Mouse (Mus musculus) cerebellum, postnatal 4 days (tissue): ENCODE data around the gene Sarnp.
A peak's percentile ranks its signal among the peaks of the same experiment; 100 is the strongest.

ENCODE experiments used
- DNase-seq, 2 experiments: peaks; one replicate each; pipeline ENCODE4 v3.0.0; 2022; ENCODE audit warnings: low spot score in 2 of 2, mixed read lengths in 1 of 2

Gene Sarnp

DNA sequence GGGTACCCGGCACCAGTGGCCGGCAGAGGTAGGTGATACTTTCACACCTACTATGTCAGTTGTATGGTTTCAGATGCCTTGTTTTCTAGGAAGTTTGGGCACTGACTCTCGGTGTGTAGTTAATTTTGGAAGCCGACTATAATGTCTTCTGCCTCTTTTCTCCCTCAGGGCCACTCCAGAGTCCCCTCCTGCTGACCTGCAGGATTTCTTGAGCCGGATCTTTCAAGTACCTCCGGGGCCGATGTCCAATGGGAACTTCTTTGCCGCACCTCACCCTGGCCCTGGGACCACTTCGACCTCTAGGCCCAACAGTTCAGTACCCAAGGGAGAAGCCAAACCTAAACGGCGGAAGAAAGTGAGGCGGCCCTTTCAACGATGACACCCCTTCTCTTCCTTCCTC is at the start of gene Sarnp:
Sarnp (plus strand) TSS at position 301 of the 400 bp plus-strand sequence.
- no peak for DNase-seq

DNA sequence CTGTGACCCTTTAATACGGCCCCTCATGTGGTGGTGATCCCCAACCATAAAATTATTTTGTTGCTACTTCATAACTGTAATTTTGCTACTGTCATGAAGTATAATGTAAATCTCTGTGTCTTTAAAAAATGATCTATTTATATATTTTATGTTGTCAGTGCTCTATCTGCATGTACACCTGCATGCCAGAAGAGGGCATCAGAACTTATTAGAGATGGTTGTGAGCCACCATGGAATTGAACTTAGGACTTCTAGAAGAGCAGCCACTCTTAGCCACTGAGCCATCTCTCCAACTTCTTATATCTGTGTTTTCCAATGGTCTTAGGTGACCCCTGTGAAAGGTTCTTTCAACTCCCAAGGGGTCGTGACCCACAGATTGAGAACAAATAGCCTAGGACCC is 44.2 kb upstream of the Sarnp start:
- DNase-seq, result no peak

DNA sequence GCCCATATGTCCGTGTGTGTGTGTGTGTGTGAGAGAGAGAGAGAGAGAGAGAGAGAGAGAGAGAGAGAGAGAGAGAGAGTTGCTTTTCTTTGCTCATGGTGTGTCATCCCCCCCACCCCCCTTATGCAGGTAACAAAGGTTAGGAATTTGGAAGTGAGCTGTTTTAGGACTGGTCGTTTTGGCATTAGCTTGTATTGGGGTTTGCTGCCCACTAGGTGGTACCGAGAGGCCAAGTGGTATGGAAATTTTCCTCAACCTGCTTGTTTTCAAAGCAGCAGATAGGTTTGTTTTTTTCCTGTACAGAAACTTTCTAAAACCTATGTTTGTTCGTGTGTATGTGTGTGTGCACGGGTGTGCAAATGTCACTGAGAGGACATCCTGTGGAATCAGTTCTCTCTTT is 43.4 kb upstream of the Sarnp start:
- no peak for DNase-seq

DNA sequence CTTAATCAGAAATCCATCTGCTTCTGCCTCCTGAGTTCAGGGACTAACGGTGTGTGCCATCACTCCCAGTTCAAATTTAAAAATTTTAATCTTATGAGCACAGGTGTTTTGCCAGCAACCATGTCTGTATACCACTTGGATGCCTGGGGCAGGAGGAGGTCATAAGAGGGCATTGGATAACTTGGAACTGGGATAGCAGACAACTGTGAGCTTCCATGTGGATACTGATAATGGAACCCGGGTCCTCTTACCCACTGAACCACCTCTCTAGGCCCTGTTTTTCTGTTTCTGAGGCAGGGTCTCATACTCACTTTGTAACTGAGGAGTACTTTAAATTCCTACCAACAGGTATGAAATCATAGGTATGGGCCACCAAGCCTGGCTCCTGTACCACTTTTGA is 38.7 kb upstream of the Sarnp start:
- no peak for DNase-seq

DNA sequence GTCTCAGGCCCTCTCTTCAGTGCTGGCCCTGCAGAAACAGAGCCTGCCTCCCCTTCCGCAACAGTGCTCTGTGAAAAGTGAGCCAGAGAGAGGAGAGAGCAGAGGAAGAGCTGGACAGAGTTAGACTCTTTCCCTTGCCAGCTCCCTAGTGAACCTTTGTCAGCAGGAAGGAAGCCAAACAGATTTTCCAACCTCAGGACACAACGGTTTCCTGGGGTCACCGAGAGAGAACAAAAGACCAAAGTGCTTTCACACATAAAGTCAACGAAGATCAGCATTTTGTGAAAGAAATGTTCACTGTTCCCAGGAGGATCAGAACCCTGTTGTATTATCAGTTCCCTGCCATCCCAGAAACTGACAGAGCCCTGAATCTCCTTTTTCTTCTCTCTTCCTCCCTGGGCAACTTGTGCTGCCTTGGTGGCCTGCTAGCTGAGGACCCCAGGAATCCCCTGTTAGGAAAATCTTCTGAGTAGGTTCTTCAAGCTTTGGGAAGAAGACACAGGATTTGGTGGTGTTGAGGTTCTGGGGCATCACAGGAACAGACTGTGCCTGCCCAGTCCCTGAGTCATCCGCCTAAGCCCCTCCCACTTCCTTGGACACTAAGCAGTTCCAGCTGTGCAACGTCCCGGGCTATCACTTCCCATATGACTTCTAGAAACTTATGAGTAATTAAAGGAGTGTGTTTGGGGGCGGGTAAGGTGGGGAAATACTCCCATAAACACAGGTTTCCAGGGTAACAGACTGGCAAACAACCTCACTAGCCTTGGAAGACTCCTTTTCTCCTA is 37.9 kb upstream of the Sarnp start:
- no peak for DNase-seq

DNA sequence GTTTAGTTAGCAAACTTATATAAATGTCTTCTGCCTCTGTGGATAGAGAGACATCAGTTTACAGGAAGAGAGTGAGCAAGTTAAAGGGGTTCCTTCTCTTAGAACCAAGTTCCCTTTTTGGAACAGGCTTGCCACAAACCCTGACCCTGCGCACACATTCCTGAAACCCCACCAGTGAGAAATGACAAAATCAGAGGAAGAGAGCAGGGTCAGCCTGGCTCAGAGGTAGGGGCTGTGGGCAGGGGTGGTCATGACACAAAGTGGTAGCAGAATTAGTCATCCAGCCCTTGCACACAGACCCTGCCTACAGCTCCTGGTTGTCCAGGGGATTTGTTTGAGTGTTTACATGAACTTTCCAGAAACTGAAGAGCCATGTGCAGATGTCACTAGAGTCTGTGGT is 36.9 kb upstream of the Sarnp start:
- DNase-seq, result no peak

DNA sequence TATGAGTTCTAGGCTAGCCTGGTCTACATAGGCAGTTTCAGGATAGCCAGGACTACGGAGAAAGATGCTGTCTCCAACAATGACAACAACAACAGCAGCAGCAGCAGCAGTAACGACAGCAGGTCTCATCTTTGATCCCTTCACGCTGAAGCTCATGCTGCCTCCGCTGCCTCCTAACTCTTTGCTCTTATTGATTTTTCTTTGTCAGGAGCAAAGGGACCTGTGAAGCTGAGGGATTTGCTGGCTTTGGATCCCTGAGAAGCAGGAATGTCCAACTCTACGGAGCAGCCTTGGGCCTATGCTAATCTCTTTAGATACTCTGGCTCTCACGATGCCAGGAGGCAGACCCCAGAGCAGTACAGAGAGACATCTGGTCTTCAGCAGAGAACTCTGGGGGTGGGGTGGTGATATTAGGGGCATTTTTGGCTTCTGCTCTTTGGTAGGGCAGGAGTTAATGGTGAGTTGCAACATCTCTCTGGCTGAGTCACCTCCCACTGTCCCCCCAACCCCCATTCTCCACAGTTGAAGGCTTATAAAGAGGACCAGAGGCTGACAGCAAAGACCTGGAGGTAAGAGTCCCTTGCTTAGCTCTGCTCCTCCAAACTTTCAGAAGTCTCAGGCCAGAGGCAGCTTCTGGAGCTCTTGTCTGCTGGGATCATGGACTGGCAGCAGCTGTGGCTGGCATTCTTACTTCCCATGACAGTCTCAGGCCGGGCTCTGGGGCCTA is 26.6 kb upstream of the Sarnp start, which contains the start of gene Mmp19:
Mmp19 (plus strand) TSS at position 513 of the 727 bp plus-strand sequence.
- no peak for DNase-seq

DNA sequence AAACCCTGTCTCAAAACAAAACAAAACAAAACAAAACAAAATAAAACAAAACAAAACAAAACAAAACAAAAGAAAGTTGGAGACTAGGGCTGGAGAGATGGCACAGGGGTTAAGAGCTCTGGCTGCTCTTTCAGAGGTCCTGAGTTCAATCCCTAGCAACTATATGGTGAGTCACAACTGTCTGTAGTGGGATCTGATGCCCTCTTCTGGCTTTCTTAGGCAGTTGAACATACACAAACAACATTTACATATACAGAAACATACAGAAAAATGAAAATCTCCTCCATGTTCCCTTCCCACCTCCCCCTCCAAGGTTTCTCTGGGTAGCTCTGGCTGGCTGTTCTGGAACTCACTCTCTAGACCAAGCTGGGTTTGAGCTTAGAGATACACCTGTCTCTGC is 25.1 kb upstream of the Sarnp start:
- no peak for DNase-seq

DNA sequence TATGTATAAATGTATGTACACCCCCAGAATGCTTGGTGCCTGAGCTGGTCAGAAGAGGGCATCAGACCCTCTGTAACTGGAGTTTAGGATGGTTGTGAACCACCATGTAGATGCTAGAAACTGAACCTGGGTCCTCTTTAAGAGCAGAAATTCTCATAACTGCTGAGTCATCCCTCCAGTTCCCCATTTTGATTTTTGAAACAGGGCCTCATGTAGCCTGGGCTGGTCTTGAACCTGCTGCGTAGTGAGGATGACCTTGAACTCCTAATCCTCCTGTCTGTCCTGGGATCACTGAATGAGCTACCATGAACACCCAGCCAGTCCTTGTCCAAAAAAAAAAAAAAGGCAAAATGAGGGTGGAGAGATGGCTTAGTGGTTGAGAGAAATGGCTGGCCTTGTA is 23.9 kb upstream of the Sarnp start:
- DNase-seq, result no peak

DNA sequence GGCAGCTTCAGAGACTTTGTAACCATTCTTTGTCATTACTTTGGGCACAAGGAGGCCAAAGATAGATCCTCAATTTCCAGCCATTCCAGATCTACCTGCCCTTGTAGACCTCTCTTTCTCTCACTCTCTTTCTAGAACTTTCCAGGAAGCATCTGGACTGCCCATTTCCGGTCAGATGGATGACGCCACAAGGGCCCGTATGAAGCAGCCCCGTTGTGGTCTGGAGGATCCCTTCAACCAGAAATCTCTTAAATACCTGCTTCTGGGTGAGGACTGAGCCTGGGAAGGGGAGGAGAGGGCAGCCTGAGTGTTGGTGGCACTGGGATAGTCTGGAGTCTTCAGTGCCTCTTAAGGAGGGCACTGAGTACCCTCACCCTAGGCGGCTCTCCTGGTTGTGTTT is 22.7 kb upstream of the Sarnp start:
- DNase-seq, result no peak

DNA sequence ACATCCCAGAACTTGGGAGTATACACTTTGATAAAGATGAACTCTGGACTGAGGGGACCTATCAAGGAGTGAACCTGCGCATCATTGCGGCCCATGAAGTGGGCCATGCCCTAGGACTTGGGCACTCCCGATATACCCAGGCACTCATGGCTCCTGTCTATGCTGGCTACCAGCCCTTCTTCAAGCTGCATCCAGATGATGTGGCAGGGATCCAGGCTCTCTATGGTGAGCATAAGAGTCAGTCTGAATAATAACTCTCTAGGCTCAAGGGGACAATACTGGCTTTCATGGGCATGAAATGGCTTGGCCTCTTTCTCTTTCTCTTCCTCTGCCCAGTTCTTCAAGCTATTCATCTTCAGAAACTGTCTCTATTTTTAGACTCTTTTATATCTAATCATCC is 21.6 kb upstream of the Sarnp start:
- DNase-seq, result peak in 1 of 2 experiments; percentile 6

DNA sequence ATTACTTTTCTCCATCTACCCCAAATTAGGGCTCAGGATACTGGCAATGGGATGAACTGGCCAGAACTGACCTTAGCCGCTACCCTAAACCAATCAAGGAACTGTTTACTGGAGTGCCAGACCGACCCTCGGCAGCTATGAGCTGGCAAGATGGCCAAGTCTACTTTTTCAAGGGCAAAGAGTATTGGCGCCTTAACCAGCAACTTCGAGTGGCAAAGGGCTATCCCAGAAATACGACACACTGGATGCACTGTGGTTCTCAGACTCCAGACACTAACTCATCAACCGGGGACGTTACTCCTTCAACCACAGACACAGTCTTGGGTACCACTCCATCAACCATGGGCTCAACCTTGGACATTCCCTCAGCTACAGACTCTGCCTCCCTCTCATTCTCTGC is 18.5 kb upstream of the Sarnp start:
- no peak for DNase-seq

DNA sequence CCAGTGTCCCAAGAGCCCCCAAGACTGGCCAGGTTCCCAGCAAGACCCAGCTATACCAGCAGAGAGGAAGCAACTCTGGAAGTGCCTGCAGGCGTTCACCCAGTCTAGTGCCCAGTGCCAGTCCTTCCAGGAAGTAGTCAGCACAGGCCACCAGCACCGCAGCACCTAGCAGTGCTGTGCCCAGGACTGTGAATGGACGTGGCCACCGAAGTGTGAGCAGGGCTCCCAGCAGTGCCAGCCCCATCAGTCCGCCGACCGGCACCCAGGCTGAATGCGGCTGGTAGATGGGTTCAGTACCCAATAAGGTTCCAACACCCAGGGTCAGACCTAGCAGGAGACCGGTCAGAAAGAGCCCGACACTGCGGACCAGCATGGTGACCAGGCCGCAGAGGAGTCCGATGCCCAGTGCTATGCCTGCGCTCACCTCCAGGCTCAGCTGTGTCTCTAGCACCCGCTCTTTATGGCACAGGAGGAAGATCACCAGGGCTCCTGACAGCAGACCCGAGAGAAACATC is 15.1 kb upstream of the Sarnp start:
- no peak for DNase-seq

DNA sequence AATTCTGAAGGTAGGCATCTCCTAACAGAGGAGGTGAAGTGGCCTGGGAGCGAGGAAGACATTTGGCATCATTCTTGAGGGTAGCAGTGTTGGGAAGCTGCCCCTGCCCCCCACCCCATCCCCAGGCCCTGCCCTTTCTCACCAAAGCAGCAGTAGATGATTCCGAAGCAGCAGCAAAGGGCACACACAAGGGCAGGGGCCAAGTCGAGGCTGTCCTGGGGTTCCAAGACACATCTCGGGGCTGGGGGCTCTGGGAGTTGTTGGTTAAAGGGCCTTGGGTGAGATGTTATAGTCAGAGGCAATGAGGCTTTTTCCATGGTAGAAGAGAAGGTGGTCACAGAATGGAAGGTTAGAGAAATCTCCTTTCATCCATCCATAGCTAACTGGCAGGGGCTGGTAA is 14.2 kb upstream of the Sarnp start:
- no peak for DNase-seq

DNA sequence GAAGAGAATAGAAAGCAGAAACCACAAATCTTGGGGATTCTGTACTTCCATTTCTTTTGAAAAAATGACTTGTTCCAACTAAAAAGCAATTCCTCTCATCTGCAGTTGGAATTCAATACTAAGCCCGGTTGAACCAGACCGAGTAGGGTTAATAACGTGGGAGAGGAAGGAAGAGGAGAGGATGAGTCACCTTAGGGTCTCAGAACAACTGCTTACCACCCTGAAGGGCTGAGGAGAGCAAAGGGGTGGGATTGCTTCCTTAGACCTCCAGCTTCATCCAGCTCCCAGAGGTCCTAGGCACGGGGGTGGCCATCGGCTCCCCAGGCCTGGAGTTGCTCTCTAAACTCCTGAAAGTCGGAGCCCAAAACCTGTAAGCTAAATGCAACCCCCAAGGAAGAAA is 13.8 kb upstream of the Sarnp start:
- DNase-seq, result peak in 1 of 2 experiments; percentile 8

DNA sequence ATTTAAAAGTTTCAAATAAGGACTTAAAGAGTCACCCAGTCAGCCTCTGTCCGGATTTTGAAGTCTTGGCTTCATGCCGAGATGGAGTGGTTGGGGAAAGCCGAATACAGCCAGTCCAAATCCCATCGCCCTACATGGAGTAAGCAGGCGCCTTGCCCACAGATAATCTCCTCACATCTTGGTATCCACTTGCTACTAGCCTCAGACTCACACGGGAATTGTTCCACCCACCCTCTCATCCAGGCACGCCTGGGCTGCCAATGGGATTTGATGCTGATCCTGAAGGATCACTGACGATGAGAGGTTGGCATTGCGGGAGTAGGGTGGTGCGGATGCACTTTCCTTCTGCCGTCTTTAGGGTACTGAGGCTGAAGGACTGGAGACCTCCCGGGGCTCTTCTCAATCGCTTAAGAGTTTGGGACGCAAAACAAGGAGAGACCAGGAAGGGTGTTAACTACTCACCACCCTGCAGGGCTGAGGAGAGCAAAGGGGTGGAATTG is 13.3 kb upstream of the Sarnp start, which contains the start of gene Dnajc14:
Dnajc14 (plus strand) TSS at position 292 of the 500 bp plus-strand sequence.
- peak in 1 of 2 experiments; percentile 57 for DNase-seq

DNA sequence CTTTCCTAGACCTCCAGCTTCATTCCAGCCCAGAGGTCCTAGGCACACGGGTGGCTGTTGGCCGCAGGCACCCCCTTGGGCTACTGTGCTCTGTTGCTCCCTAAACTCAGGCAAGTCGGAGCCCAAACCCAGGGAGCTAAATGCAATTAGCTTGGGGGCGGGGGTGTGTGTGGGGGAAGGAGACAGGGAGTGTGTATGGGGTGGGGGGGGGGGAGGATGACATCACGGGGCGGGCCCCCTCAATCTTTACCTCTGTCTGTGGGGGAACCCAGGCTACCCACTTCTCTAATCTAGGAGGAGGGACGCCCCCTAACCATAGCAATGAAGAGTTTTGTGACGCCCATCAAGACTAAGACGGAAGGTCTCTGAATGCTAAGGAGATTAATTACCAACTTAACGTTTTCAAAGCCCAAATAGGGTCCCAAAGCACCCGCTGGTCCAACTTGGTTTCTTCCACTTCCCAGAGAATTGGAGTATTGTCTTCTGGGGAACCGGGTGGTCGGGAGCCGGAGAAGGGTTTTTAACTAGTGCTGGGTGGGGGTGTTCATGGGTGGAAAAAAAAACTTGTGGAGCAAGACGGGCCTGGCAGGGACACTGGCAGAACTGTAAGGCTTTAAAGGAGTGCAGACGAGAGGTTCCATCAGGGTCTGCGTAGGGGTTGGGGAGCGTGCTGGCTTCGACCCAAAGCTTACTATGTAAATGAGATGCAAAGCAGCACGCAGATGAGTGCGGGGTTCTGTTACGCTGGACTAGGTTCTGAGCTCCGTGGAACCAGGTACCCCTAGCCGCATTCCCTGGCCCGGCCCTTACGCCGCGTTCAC is 12.7 kb upstream of the Sarnp start, which contains the start of gene Tmem198b:
Tmem198b (minus strand) TSS at position 100 of the 821 bp plus-strand sequence.
- DNase-seq, result peak in 1 of 2 experiments; percentile 61

DNA sequence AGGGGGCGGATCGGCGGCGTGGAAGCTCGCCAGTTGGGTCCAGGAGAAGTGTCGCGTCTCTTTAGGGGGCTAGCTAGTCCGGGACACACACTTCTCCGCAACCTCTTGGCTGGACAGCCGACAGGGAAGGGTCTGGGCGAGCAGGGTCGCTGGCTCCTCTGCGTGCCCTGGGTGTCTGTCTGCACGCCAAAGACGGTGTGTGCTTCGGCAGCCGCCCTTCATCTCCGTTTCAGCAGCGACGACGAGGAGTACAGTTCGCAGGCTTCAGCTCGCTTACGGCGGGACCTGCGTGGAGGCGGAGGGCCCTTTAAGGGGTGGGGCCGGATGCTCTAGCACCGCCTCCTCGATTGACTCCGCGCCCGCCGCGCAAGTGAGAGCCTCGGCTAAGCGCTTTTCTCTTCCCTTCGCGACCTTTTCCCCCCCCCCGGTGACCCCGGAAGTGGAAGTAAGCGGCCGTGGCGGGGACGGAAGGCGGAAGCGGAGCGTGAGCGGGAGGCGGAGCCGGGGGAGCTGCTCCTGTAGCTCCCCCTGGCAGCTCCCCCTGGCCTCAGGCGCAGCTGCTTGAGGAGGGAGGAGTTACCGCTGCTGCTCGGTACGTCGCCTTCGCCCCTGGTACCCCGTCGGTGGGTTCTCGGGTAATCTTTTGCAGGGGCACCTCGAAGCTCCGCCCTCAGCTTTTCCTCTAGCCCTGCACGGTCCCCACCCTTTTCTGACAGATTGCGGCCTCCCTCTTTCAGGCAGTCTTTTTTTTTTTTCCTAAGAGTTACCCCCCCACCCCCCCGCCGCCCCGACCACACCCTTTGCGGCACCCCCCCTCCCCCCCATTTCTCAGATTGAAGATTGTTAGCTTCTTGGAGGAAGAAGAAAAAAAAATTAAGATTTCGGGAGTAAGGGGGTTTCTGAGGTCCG is 11.8 kb upstream of the Sarnp start:
- DNase-seq, result peak; percentile 86 to 94

DNA sequence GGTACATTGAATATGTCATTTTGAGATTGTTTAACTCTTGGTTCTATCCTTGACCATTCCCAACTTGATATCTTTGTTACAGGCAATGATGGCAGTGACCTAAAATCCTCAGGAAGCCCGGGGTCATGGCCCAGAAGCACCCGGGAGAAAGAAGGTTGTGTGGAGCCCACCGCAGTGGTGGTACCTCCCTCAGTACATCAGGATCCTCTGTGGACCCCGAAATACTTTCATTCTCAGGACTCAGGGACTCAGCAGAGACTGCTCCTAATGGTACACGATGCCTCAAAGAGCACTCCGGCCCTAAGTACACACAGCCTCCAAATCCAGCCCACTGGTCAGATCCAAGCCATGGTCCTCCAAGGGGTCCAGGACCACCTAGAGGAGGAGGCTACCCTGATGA is 11.0 kb upstream of the Sarnp start:
- no peak for DNase-seq

DNA sequence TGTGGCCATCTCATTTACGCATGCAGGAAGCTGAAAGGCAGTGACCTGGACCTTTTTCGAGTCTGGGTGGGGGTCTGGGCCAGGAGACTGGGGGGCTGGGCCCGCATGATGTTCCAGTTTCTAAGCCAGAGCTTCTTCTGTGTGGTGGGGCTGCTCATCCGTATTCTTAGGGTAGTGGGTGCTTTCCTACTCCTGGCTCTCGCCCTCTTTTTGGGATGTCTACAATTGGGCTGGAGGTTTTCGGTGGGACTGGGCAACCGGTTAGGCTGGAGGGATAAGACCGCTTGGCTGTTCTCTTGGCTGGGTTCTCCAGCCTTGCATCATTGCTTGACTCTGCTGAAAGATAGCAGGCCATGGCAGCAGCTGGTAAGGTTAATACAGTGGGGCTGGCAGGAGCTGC is 10.1 kb upstream of the Sarnp start:
- no peak for DNase-seq

DNA sequence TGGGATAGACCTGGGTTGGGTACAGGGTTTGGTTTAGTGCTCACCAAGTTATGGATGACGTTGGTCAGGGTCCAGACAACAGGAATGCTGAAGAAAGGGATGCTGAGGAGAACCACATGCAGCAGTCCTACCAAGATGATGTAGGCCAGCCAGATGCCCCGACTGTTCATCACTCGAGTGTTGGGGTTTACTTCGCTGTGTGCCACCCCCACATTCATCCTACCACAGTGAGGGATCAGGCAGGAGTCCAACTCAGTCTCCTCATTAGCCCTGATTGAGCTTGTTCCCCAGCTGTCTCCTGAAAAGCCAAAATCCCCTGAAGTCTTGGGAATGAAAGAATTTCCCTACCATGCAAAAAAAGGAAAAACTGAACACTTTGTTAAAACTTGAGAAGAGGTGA is 3.1 kb downstream of the Sarnp start:
- no peak for DNase-seq
